Comparison of ENCODE assay signal across 8 mouse cellular contexts in the genomic region with DNA sequence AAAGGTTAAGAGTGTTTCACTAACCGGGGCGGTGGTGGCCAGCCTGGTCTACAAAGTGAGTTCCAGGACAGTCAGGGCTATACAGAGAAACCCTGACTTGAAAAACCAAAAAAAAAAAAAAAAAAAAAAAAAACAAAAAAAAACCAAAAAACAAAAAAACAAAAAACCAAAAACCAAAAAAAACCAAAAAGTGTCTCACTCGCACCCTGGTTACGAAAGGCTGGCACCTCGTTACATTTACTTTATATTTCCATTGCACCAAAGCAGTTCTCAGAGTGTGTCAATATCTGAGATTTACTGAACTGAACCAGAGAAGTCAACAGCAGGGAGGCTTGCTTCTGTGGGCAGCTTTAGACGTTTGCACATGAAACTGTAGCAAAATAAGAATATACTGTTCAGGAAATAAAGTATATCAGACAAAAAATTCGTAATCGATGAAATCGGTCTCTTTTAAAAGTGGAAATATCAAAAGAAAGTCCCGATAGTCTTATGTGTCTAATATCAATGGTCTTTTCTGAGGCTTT. TPM values are rescaled to one million over a fixed set of nuclear protein-coding genes. Genes with fewer than 3 reads are reported as not detected.
DNase-seq lines count a peak whose midpoint lies in the region; ATAC-seq and TF ChIP-seq lines count a peak whose summit lies in the region.

No protein-coding gene starts in this region.

- H3K36me3 ChIP-seq in embryonic facial prominence, embryonic 12.5 days, result peaks cover 6% of the 10 kb centered on the region; the same call in 1 of the 2 replicates
- no peaks in the 10 kb centered on the region for H3K36me3 ChIP-seq in intestine, embryonic 15.5 days
- H3K36me3 ChIP-seq in neural tube, embryonic 13.5 days, result no peaks in the 10 kb centered on the region

- peaks cover 6% of the 10 kb centered on the region for H3K4me1 ChIP-seq in lung, adult 2 months (ENCODE audit: control insufficient read depth, insufficient read depth, low read length)
- H3K4me1 ChIP-seq in embryonic facial prominence, embryonic 12.5 days, result peaks cover 16% of the 10 kb centered on the region
- peaks cover 7% of the 10 kb centered on the region for H3K4me1 ChIP-seq in intestine, embryonic 15.5 days (replicated peaks)
- H3K4me1 ChIP-seq in neural tube, embryonic 13.5 days (replicated peaks), result peaks cover 15% of the 10 kb centered on the region

- no peak overlapping the region for H3K9ac ChIP-seq in embryonic facial prominence, embryonic 12.5 days
- no peak overlapping the region for H3K9ac ChIP-seq in intestine, embryonic 15.5 days
- peak overlapping the region; percentile 49; the same call in 1 of the 2 replicates for H3K9ac ChIP-seq in neural tube, embryonic 13.5 days

- H3K27me3 ChIP-seq in embryonic facial prominence, embryonic 12.5 days, result no peaks in the 10 kb centered on the region
- H3K27me3 ChIP-seq in intestine, embryonic 15.5 days (replicated peaks), result no peaks in the 10 kb centered on the region
- H3K27me3 ChIP-seq in neural tube, embryonic 13.5 days, result no peaks in the 10 kb centered on the region

- H3K9me3 ChIP-seq in embryonic facial prominence, embryonic 12.5 days, result no peaks in the 10 kb centered on the region
- H3K9me3 ChIP-seq in intestine, embryonic 15.5 days, result no peaks in the 10 kb centered on the region
- no peaks in the 10 kb centered on the region for H3K9me3 ChIP-seq in neural tube, embryonic 13.5 days

- DNase-seq in lung, adult 2 months, result no peak
- no peak for DNase-seq in lung, postnatal 4 days
- no peak for DNase-seq in cerebellum, adult 11-12 months
- DNase-seq in left cerebral cortex, adult 8-10 months (ENCODE audit: low spot score in 2 of 2), result no peak
- no peak for DNase-seq in right cerebral cortex, postnatal 25 days

- H3K4me2 ChIP-seq in embryonic facial prominence, embryonic 12.5 days (replicated peaks), result peak overlapping the region; percentile 77
- H3K4me2 ChIP-seq in intestine, embryonic 15.5 days (replicated peaks), result peak overlapping the region; percentile 51
- H3K4me2 ChIP-seq in neural tube, embryonic 13.5 days, result peak overlapping the region; percentile 85

- H3K4me3 ChIP-seq in lung, adult 2 months (replicated peaks; ENCODE audit: extremely low read depth, low read depth, low read length), result peak overlapping the region; percentile 6
- H3K4me3 ChIP-seq in embryonic facial prominence, embryonic 12.5 days, result peak overlapping the region; percentile 92
- peak overlapping the region; percentile 99 for H3K4me3 ChIP-seq in intestine, embryonic 15.5 days (replicated peaks)
- H3K4me3 ChIP-seq in neural tube, embryonic 13.5 days, result peak overlapping the region; percentile 99

- no peak for ATAC-seq in embryonic facial prominence, embryonic 12.5 days (ENCODE audit: insufficient number of reproducible peaks, insufficient read depth, low FRiP score, low TSS enrichment)
- ATAC-seq in intestine, embryonic 15.5 days, result no peak
- ATAC-seq in neural tube, embryonic 13.5 days (ENCODE audit: low read depth), result no peak

- WGBS in lung, adult 2 months, result 31% methylated on average over 10 of the region's 10 CpGs
- WGBS in embryonic facial prominence, embryonic 12.5 days, result 39% methylated on average over 10 of the region's 10 CpGs
- WGBS in intestine, embryonic 15.5 days, result 39% methylated on average over 10 of the region's 10 CpGs
- 36% methylated on average over 10 of the region's 10 CpGs for WGBS in neural tube, embryonic 13.5 days

- no peak for TF ChIP-seq CTCF in lung, adult 2 months (IDR thresholded peaks at IDR 0.05; ENCODE audit: insufficient read depth, low read length)

- TF ChIP-seq POLR2A in lung, adult 2 months (IDR thresholded peaks at IDR 0.05; ENCODE audit: borderline replicate concordance, extremely low read depth, low read depth, low read length), result no peak

- no peak overlapping the region for H3K27ac ChIP-seq in embryonic facial prominence, embryonic 12.5 days
- no peak overlapping the region for H3K27ac ChIP-seq in intestine, embryonic 15.5 days
- peak overlapping the region; percentile 67; the same call in 1 of the 2 replicates for H3K27ac ChIP-seq in neural tube, embryonic 13.5 days (replicated peaks)

RNA-seq across cellular contexts. Expression of gene Rptor, which starts 0.5 kb away (rescaled TPM):
- polyA plus RNA-seq in lung, adult 2 months (2012; rRNA removed), result 24.1 and 26.2 TPM in 2 replicates
- polyA plus RNA-seq in embryonic facial prominence, embryonic 12.5 days (2016; fragmentation: Nextera tagmentation; extraction: Ambion mirVana), result 17.7 and 20.4 TPM in 2 replicates
- polyA plus RNA-seq in intestine, embryonic 15.5 days (2015; fragmentation: Nextera tagmentation; extraction: Ambion mirVana), result 9.0 and 10.1 TPM in 2 replicates
- polyA plus RNA-seq in neural tube, embryonic 13.5 days (2015; fragmentation: Nextera tagmentation; extraction: Ambion mirVana), result 9.6 and 11.1 TPM in 2 replicates
- total RNA-seq in left cerebral cortex, adult 8-10 months (2022), result 10 to 100 TPM; 57.5 to 65.0 (median 61.0) TPM

RNA-seq across cellular contexts. Expression of gene Nptx1, which starts 54.7 kb away (rescaled TPM):
- polyA plus RNA-seq in lung, adult 2 months (2012; rRNA removed), result 8.7 and 11.8 TPM in 2 replicates
- polyA plus RNA-seq in embryonic facial prominence, embryonic 12.5 days (2016; fragmentation: Nextera tagmentation; extraction: Ambion mirVana), result 2.0 and 2.4 TPM in 2 replicates
- 0.90 and 1.1 TPM in 2 replicates for polyA plus RNA-seq in intestine, embryonic 15.5 days (2015; fragmentation: Nextera tagmentation; extraction: Ambion mirVana)
- polyA plus RNA-seq in neural tube, embryonic 13.5 days (2015; fragmentation: Nextera tagmentation; extraction: Ambion mirVana), result 15.3 and 18.8 TPM in 2 replicates
- total RNA-seq in left cerebral cortex, adult 8-10 months (2022), result 100 to 1,000 TPM; 185 to 209 (median 199) TPM

Comparison
In these comparisons a context has a peak if more than half of its experiments do, and no peak if none do; other contexts are left out.
1. H3K4me3 ChIP-seq: peak in every context shown above with its lines; median percentile 99 in intestine, embryonic 15.5 days; 99 in neural tube, embryonic 13.5 days; 92 in embryonic facial prominence, embryonic 12.5 days; 6 in lung, adult 2 months.